Mouse (Mus musculus) cerebellum, adult 8-10 months (tissue): ENCODE data around the gene Dgkg.

Experiments used
- DNase-seq: peaks from one replicate; pipeline ENCODE4 v3.0.0; 2022

Dgkg gene

DNA sequence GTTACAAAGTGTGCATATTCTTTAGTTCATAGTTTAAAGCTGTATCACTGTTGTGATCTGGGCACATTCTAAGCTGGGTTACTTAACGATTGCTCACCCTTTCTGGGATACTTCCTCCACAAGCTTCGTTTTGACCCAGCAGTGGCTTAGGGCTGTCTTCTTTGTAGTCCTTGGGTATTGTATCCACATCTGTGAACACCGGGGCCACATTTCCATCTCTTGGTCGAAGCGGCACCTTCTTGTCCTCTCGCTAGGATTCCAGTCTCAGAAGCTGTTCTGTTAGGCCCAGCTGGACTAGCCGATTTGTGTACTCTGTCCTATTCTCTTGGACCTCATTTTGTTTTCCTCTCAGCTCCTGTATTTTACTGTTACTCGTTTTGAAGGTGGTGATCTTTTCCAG, 13.6 kb downstream of the Dgkg start:
- no peak for DNase-seq

DNA sequence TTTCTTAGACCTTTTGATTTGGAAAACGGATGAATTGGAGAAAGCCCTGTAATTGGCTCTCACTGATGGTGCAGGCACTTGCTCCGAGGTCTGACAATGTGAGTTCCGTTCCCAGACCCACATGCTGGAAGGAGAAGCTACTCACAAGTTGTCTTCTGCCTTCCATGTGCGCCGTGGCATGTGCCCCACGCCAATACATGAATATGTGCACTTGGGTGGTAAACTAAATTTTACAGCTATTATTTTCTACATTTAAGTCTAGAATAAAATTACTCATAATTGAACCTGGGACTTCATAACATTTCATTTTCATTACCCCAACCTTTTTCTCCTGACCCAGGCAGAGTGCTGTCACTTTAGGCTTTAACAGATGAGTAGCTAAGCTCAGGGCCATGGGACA, 14.1 kb downstream of the Dgkg start:
- no peak for DNase-seq

DNA sequence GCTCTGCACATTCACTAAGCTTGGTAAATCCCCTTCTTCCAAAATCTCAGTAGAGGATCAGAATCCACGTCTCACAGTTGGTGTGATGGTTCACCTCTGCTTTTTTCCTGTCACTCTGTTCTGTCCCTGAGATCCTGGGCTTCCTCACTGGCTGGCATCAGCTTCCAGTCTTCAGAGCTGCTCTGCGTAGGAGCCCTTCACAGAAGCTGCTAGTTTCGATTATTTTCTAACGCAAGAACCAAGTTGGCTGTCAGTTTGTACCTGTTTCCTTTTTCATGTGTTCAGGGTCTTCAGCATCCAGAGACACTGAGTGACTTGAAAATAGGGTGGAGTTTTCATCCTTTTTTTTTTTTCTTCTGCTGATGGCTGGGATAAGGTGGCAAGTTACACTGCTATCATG, 15.0 kb downstream of the Dgkg start:
- no peak for DNase-seq

DNA sequence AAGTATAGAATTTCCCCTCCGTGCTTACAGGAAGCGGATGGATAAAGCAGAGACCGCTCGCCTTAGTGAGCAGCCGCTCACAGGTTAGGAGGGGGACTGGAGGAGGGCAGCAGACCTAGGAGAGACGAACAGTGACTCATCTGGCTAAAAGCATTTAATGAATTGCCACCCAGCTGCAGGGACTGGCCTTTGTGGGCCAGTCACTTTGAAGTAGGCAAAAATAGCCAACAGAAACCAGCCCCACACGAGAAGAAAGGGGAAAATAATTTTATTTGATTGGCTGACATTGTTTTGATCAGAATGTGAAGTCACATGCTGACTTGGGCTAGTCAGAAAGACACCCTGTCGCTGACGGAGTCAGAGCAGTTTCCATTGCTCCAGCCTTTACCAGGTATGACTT, 15.4 kb downstream of the Dgkg start:
- DNase-seq = no peak

DNA sequence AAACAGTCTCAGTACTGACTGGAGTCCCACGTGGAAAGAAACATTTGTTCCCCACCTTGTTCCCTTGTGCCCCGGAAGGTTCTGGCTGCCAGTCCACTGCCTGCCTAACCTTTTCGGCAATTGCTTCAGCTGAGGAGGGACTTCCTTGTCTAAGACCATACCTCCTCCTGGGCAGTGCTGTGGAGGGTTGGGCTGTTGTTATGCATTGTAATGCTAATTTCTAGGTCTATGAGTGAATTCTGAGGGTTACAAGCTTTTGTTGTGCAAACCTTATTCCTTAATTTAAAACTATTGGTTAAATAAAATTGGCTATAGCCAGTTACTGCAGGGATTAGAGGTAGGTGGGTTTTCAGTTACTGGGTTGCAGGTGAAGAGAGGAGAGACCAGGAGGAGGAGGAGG, 19.7 kb downstream of the Dgkg start:
- DNase-seq = no peak

DNA sequence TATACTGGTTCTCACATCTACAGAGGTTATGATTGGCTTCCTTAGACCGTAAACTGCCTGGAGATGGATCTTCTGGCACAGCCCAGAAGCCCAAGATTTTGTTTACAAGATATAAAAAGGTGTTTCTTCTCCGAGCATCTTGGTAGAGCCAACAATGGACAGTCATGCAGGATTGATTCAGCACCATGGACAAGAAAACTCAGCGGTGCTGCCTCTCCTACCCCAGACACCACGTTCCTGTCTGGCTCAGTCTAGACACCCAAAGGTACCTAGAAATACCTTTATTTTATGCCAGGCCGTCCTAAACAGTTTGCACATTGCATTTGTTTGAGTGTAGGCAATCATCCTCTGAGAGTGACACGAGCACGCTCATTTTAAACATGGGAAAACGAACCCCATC, 21.3 kb downstream of the Dgkg start:
- no peak for DNase-seq

DNA sequence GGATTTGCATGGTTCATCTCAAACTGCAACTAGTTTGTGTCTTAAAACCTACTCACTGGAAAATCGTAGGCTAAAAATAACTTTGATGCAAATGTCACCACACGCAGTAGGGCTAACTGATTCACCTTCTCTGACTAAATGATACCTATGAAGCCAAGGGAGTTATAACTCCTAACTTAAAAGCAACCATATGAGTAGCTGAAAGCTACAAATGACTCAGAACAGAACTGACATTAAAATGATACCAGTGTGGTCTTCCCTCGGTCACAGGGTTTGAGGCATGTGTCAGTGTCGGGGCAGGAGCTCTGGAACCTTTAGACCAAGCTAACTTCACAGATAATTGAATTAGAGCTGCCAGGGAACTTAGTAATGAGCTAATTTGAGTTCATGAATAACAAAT, 24.0 kb downstream of the Dgkg start:
- DNase-seq = no peak

DNA sequence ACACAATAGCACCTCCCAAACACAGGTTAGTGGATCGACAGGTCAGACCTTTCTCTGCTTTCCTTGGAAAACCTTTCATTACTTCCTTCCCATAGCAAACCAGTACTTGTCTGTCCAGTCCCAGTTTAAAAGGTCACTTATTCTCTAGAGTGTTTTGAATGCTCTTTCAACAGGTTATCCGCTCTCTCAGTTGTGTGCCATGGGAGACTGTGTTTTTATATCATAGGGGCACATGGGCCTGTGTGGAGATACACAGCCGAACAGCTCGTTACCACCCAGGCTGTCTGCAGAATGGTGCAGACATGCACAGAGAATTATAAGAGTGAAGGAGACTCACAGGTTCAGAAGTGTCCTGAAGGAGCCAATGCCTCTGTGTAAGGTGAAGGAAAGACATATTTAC, 26.7 kb downstream of the Dgkg start:
- no peak for DNase-seq

DNA sequence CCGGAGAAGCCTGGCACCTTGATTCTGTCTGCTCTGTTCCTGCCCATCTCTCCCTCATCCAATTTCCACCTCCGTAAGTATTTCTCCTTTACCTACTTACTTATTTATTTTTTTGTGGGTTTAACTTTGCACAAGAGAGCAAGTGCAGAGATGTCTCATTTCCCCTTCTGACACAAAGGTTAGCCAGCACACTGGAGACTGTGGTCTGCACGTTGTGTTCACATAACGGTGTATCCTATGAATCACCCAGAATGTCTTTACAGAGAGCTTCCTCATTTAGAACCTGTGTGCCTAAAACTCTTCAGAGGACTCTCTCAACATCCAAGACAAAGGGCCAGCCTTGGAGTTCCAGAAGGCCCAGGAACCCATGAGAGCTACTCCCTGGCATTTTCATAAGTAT, 27.1 kb downstream of the Dgkg start:
- DNase-seq = no peak

DNA sequence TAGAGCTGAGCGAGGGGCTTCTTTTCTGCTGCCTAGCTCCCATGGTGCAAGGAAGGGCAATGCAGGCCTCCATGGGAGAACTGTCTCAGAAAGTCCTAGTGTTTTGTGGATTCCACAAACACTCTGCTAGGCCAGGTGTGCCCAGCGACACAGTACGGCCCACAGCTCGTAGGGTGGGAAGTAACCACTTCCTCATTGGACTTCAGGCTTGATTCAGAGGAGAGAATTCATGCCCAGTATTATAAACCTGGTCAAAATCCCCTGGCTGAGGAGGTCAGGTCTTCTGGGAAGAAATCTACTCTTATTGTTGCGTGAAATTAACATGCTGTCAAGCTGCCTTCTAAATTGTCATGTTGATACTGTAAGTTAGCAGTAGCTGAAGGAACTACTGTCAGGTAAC, 31.0 kb downstream of the Dgkg start:
- DNase-seq = no peak

DNA sequence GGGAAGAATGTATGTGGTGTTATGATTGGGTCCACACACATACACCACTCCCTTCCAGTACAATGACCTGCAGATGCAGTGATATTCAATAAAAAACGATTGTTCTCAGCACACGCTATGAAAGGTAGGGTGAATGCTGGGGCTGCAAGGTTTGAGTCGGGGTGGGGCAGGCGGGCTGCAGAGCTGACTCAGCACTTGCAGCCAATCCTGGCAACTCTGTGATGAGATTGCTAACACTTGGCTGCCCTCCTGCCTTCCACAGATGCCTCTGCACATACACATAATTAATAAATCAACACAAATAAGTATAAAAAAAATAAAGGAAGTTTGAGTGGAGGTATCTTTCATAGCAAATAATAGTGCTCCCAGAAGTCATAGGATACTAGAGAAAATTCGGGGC, 31.6 kb downstream of the Dgkg start:
- DNase-seq = no peak

DNA sequence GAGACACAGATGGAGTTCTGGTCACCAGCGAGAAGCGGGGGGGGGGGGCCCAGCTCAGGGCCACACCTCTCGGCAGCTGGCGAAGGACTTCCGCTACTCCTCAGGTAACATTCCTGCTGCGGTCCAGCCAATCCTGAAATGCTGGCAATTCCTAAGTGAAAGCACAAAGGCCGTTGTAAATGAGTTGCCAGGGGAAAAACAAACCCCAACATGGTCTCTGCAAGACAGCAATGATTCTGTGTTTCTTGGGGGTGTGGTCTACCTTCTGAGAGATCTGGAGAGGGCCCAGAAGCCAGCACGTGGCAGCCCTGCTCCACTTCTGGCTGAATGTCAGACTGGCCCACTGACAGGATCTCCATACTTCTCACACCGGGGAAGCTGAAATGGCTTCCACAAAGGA, 34.7 kb downstream of the Dgkg start:
- peak; percentile 57 for DNase-seq

DNA sequence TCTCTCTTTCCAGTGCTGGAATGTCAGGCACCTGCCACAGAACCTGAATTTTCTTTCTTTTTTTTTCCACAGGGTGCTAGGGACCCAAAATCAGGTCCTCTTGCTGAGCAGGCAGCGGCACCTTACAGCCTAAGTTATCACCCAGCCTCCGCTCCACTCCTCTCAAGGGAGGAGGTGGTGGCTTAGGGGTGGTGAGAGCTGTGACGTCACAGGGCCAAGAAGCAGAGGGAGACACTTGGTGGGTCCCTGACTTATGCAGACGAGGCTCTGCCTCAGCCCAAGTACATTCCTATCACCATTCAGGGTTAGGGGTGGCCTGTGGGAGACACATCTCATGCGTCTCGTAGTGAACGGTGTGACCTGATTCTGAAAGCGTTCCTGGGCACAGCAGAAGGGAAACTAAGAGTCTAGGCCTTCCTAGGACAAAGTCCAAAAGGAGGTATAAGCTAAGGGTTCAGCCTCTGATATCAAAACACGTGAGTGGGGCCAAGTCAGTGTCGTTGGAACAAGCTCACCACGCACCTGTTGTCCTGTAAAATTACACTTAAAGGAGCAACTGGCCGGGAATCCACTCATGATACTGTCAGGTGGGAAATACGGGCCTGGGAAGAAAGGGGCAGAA, 35.6 kb downstream of the Dgkg start:
- no peak for DNase-seq

DNA sequence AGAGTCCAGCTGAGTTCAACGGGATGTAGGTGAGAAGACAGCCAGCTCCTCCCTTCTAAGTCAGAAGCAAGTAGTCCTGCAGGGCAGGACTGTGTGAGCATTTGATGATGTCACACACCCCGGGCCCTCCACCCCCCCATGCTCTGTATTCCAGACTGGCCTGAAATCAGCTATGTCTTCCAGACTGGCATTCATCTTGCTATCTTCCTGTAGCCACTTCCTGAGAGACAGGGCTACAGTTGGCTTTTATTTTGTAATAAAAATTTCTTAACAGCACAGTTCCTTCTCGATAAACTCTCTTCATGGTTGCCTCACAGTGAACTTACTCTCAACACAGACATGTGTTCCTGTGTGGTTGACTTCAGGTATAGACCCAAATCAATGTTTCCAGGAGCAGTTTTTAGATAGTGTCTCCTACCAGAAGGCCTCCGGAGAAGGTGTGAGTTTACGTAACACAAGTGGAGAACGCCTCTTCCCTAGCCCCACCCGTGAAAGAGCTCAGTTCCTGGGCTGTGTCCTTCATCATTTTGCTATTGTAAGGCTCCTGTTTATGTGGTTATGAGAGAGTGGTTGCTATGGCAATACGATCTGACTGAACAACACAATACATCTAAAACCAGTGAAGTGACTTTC, 38.5 kb downstream of the Dgkg start:
- DNase-seq = no peak

DNA sequence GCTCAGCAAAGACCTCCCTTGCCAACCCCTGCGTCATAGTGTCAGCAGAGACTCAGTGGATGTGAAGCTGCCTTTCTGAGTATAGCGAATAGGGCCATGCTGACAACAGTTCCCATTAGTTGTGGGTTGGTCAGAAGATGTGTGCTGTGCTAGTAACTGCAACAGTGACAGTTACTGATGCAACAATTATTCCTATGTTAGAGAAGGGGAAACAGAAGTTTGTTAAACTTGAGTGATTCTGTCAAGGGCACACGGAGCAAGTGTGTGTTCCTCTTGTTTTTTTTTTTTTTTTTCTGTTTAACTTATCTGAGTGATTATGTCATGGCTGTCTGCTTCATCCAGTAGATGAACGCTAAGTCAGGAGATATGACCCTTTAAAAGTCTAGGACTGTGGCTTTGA, 41.2 kb downstream of the Dgkg start:
- DNase-seq = no peak

DNA sequence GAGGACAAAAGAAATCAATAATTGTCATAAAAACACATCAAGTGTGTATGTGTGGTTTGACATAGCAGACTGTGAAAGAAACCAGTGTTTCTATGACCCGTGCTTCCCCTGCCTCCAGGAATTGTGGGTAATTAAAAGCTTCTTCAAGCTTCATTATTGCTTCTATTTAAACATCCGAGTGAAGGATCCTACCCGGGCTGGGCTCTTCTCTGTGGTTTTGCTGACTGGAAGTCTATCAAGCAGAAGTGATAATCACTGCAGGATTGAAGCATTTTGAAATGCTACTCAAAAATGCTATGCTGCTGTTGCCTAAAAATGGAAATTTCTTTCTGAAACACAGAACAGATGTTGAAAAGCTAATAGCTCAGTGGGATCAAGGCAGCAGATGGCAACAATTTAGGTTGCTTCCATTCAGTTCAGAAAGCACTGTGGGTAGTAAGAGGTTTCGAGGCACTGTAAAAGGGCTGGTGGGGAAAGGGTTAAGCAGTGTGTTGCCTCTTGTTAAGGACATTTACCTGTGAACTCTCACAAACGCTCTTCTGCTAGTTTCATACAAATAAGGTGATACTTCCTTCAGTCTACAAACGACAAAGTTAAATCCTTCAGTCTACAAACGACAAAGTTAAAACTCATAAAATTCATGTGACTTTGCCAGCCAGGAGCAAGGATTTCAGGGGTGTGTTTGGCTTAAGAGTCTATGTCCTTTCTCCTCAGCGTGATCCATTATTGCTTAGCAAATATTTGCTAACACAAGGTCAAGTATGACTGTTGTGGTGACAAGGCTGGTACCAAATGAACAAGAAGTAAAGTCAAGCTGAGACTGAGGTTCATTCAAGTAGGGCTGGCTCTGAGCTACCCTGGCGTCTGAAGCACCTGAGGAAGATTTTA, 43.6 kb downstream of the Dgkg start:
- no peak for DNase-seq

DNA sequence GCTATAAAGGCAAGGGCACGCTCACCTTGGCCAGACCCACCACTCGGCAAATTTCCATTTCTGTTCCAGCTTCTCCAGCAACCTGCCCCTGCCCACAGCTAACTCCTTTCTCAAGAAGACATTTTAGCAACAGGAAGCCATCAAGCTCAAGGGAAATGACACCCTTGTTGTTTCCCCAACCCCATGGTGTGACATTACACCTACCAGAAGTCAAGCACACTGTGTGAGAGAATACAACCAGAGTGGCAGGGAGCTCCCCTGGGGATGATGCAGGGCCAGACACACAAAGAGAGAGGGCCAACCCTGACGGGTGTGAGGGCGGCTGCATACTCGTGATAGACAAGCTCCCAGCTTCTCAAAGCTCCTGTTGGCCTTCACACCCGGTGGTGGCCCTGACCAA, 49.0 kb downstream of the Dgkg start:
- DNase-seq = no peak

DNA sequence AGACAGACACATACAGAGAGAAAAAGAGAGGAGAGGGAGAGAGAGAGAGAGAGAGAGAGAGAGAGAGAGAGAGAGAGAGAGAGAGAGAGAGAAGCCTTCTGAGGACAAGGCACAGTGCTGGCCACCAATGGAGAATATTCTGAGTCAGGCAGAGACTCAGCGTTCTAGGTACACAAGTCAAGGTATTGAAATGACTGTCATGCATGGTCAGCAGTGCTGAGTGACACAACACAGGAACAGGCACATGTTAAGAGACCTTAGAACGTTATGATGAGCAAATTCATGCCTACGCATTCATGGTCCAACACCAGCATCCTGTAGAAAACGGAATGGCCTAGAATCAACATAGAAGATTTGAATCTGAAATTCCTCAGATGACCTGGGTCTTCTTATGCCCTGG, 50.0 kb downstream of the Dgkg start:
- DNase-seq = no peak

DNA sequence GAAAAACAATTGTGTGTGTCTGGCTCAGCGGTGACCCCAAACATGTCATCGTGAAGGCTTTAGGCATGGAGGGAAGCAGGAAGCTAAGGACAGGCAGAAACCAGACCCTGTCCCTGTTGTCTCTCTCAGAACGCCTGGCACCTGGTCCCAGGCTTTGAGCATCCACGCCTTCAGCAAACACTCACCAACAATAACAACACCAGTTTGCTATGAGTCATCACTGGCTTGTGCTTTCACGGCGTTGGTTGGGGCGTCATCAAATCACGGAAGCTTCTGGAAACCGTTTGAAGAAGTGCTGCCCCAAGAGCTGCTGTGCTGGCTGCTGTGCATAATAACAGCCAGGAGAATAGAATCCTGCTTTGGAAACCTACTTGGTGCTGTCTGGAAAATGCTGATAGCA, 54.6 kb downstream of the Dgkg start:
- DNase-seq = no peak

DNA sequence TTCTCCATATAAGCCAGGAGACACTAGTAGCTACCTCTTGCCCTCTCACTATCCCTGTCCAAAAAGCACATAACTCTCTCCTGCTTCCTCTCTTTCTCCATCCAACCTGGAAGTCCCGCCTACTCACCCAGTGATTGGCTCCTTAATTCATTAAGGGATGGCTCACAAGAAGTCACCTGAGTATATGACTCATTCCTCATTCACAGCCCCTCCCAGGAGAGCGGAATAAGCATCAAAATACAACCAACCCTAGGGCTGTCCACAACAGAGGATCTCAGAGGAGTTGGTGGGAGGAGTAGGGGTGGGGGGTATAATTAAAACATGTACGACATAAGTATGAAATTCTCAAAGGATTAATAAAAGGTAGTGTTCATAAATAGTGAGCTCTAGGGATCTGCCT, 55.3 kb downstream of the Dgkg start:
- no peak for DNase-seq

DNA sequence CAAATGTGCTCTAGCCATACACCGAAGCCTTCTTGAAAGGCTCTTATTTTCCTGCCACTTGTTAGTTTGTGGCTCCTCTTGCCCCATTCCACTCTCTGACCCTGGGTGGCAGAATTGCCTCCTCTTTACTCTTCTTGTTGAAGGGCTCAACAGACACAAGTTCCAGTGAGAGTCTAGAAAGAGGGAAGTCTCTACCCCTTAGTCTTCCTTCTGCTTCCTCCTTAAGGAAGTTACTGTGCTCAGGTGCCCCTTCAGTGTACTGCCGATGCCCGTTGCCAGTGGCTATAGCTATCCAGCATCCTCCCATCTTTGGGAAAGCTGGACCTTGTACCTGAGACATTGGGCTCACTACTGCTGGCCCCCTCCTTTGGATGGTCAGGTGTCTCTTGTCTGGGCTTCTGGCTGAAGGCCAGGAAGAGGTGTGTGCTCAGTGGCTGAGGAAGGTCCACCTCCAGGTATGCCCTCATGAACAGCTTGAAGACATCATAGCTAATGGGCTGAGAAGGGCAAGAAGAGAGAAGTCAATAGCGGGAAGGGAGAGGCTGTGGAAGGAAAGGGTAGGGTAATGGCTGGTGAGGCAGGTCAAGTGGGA, 56.8 kb downstream of the Dgkg start:
- no peak for DNase-seq

DNA sequence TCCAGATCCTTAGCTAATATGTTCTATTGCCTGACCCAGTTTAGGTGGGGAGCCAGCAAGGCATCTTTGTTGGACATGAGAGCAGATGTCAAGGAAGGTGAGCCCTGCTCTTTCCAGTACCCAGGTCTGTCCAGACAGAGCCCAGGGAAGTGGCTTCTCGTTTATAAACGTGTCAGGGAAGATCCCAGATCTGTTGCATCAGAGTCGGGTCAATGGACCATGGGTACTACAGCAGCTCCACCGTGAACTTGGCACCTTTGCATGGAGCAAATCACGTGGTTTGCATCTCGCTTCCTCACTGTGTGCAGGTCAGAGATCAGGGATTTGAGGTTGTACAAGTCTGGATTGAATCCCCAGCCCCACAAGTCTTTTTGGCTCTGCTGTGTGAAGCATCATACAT, 58.3 kb downstream of the Dgkg start:
- no peak for DNase-seq

DNA sequence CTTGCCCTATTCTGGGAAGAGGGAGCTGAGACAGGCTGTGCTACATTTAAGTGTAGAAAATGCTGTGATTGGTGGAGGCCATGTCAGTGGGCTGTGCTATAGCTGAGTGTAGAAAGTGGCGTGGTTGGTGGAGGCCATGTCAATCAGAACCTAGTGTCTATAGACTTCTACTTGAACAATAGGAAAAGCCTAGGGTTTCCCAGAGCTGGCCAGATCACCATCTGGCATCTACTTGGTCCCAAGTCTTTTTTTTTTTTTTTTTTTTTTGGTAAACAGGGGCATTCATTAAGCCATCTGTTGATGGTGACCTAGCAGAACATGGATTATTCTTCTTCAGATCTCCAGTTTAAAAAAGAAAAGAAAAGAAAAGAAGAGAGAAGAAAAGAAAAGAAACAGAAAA, 60.6 kb downstream of the Dgkg start:
- DNase-seq = no peak

DNA sequence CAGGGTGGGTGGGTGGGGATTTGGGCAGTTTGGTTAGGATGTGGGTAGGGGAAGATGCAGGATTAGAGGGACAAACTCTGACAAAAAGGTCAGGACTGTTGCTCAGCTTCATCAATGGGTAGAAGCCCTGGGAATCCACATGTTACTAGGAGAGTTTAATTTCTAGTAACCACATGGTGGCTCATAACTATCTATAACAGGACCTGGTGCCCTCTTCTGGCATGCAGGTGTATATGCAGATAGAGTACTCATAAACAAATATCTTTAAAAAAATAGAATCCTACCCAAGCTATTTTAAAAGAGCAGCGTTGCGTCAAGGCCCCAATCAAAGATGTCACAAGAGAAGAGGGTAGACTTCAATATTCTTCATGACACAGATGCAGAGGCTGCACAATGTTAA, 63.1 kb downstream of the Dgkg start:
- DNase-seq = no peak
